Mouse (Mus musculus): Measurements from ENCODE around the gene Dnm2. TPM values are rescaled to one million over a fixed set of nuclear protein-coding genes. Genes with fewer than 3 reads are reported as not detected.
"Not testable (repeated sequence)": the region's sequence is repeated elsewhere in the genome, so short reads cannot be mapped to it uniquely, and the experiment has no call there.

Dnm2 gene
- total and polyA plus RNA-seq, 2 experiments from 2014 or later, result 58.6 to 80.4 TPM

DNA sequence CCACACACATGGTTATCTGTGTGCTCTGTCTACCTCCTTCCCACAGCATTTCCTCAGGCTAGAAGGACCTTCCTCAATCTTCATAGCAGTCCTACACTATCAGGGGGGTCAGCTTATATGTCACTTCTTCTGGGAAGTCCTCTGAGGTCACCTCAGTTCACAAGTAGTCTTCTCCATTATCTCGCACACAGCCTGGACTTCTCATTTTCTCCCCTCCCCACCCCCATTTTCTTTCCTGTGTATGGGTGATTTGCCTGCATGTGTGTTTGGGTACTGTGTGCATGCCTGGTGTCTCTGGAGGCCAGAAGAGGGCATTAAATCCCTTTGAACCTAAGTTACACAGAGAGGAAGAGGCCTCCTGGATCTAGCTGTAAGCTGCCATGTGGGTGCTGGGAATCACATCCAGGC is 103.2 kb downstream of the Dnm2 start:
- WGBS, result 68% methylated on average over 1 of the region's 1 CpGs
- Histone ChIP-seq H3K4me3 (ENCODE audit: low read length) (no peak overlapping the region), H3K4me1 (ENCODE audit: insufficient read depth, low read length) (no peaks in the 10 kb centered on the region), H3K36me3 (ENCODE audit: insufficient read depth, low read length) (no peaks in the 10 kb centered on the region), H3K9me3 (ENCODE audit: low read length) (no peaks in the 10 kb centered on the region), H3K27ac (no peak overlapping the region), H3K27me3 (ENCODE audit: insufficient read depth, low read length) (no peaks in the 10 kb centered on the region), H3K4me2 (ENCODE audit: low read depth, low read length) (no peak overlapping the region), H3K9ac (replicated peaks; ENCODE audit: low read length) (no peak overlapping the region)
- no peak for DNase-seq (ENCODE audit: low spot score)
- ATAC-seq, result no peak
- no peak for TF ChIP-seq CTCF (IDR thresholded peaks at IDR 0.05; ENCODE audit: low read depth)

DNA sequence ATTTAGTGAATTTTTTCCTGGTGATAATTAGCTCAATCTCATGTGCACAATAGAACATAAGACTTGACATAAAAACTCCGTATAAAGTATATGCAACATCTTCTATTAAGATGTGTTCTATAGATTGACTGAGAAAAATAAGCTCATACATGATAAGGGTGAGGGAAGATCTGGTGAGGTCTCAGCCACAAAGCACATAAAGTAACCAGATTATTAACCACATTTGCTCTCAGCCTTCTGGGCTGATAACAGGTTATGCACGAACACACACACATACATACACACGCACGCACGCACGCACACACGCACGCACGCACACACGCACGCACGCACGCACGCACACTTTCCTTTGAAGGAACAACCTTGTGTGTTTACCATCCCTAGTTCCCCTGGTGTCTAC is 111.8 kb downstream of the Dnm2 start:
- ATAC-seq (no peak), DNase-seq (ENCODE audit: low spot score) (no peak)
- no peak for TF ChIP-seq CTCF (IDR thresholded peaks at IDR 0.05; ENCODE audit: low read depth)
- no peak overlapping the region for H3K4me2 ChIP-seq (ENCODE audit: low read depth, low read length)
- no peaks in the 10 kb centered on the region for H3K9me3 ChIP-seq (ENCODE audit: low read length)
- H3K4me1 ChIP-seq (ENCODE audit: insufficient read depth, low read length), result no peaks in the 10 kb centered on the region
- no peaks in the 10 kb centered on the region for H3K27me3 ChIP-seq (ENCODE audit: insufficient read depth, low read length)
- no peaks in the 10 kb centered on the region for H3K36me3 ChIP-seq (ENCODE audit: insufficient read depth, low read length)
- WGBS, result 97% methylated on average over 14 of the region's 14 CpGs
- no peak overlapping the region for H3K4me3 ChIP-seq (ENCODE audit: low read length)
- H3K9ac ChIP-seq (replicated peaks; ENCODE audit: low read length), result no peak overlapping the region
- H3K27ac ChIP-seq, result no peak overlapping the region

DNA sequence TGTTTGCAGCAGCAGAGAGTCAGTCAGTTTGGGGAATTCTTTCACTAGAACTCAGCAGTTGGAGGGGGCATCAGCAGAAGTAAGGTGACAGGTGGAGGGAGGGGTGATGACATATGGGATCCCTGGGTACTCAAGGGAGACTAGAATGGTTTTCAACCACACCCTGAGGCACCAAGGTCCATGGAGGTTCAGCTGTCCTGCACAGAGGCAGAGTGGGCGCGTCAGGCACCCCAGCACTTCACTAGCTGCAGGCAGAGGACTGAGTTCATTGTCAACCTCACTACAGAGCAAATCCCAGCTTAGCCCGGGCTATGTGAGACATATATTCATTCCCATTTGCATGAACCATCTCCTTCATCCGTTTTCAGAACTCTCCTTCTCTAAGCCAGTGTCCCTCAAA is 112.3 kb downstream of the Dnm2 start:
- DNase-seq (ENCODE audit: low spot score) (no peak), ATAC-seq (no peak)
- no peak for TF ChIP-seq CTCF (IDR thresholded peaks at IDR 0.05; ENCODE audit: low read depth)
- H3K9me3 ChIP-seq (ENCODE audit: low read length), result no peaks in the 10 kb centered on the region
- no peaks in the 10 kb centered on the region for H3K4me1 ChIP-seq (ENCODE audit: insufficient read depth, low read length)
- H3K36me3 ChIP-seq (ENCODE audit: insufficient read depth, low read length), result no peaks in the 10 kb centered on the region
- H3K27ac ChIP-seq, result no peak overlapping the region
- no peak overlapping the region for H3K9ac ChIP-seq (replicated peaks; ENCODE audit: low read length)
- H3K4me3 ChIP-seq (ENCODE audit: low read length), result no peak overlapping the region
- 69% methylated on average over 4 of the region's 4 CpGs for WGBS
- no peak overlapping the region for H3K4me2 ChIP-seq (ENCODE audit: low read depth, low read length)
- no peaks in the 10 kb centered on the region for H3K27me3 ChIP-seq (ENCODE audit: insufficient read depth, low read length)

DNA sequence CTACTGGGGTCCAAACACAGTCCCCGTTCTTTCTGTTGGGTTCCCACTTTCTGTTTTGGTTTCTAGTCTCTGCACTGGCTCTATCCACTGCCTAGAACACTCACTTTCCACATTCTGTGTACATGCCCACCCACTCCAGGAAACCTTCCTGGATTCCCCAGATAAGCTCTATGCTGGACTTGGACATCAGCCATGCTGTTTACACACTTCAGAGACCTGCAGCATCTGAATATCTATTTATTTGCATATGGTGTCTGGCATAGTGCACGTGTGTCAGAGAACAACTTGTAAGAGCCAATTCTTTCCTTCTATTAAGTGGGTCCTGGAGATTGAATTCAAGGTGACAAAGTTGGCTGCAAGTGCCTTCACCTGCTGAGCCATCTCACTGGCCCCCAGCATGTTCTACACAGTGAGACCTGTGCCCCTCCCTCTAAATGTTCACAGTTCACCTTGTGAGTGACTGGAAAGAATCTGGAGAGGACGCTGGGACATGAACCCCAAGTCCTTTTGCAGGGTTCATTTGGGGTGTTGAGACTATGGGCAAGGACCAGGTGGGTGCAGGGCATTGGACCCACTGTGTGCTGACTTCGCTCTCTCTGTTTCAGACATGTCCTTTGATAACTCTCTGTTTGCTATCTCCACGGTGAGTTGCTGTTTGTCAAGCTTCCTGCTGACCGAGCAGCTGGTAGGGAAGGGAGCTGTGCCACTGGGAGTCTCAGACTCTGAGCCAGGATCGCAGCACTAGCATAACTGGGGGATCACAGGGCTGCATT is 115.5 kb downstream of the Dnm2 start:
- no peak overlapping the region for H3K4me2 ChIP-seq (ENCODE audit: low read depth, low read length)
- no peak for ATAC-seq
- DNase-seq (ENCODE audit: low spot score), result no peak
- no peak overlapping the region for H3K4me3 ChIP-seq (ENCODE audit: low read length)
- 65% methylated on average over 7 of the region's 7 CpGs for WGBS
- no peaks in the 10 kb centered on the region for H3K27me3 ChIP-seq (ENCODE audit: insufficient read depth, low read length)
- no peak for TF ChIP-seq CTCF (IDR thresholded peaks at IDR 0.05; ENCODE audit: low read depth)
- H3K36me3 ChIP-seq (ENCODE audit: insufficient read depth, low read length), result no peaks in the 10 kb centered on the region
- H3K9ac ChIP-seq (replicated peaks; ENCODE audit: low read length), result no peak overlapping the region
- no peak overlapping the region for H3K27ac ChIP-seq
- H3K9me3 ChIP-seq (ENCODE audit: low read length), result no peaks in the 10 kb centered on the region
- H3K4me1 ChIP-seq (ENCODE audit: insufficient read depth, low read length), result no peaks in the 10 kb centered on the region

DNA sequence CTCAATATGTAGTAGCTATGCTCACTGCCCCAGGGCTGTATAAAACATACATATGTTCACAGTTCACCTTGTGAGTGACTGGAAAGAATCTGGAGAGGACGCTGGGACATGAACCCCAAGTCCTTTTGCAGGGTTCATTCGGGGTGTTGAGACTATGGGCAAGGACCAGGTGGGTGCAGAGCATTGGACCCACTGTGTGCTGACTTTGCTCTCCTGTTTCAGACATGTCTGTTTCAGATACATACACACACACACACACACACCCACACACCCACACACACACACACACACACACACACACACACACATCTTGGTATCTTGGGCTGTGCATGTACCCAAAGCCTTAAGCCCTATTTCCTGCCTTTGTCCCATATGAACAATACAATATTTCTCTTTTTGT is 117.3 kb downstream of the Dnm2 start:
- not testable (repeated sequence) for H3K9me3 ChIP-seq (ENCODE audit: low read length); H3K27ac ChIP-seq; H3K27me3 ChIP-seq (ENCODE audit: insufficient read depth, low read length); ATAC-seq; H3K36me3 ChIP-seq (ENCODE audit: insufficient read depth, low read length); DNase-seq (ENCODE audit: low spot score); H3K4me1 ChIP-seq (ENCODE audit: insufficient read depth, low read length); H3K4me2 ChIP-seq (ENCODE audit: low read depth, low read length); H3K4me3 ChIP-seq (ENCODE audit: low read length); H3K9ac ChIP-seq (replicated peaks; ENCODE audit: low read length)
- WGBS, result 90% methylated on average over 2 of the region's 2 CpGs

DNA sequence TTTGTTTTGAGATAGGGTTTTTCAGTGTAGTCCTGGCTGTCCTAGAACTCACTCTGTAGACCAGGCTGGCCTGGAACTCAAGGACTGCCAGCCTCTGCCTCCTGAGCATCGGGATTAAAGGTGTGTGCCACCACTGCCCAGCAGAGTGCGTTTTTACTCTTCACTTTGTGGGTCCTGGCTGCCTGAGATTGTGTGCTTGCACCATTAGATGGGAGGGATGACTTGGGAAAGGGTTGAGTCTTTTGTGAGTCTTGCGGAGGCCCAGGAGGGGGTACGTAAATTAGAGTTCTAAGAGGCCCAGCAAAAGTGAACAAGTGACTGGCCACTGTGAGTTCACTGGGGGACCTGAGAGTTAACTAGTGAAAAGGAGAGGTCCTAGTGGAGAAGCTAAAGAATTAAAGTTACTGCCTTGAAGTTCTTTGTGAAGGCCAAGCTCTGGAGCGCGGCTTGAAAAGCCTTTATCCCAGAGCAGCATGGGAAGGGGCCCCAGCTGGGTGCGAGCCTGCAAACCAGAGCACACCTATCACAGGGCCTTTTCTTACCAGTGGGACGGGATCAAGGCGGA is 120.7 kb downstream of the Dnm2 start:
- DNase-seq (ENCODE audit: low spot score) (no peak), ATAC-seq (no peak; the same call in 1 of the 2 replicates)
- H3K27me3 ChIP-seq (ENCODE audit: insufficient read depth, low read length), result no peaks in the 10 kb centered on the region
- H3K36me3 ChIP-seq (ENCODE audit: insufficient read depth, low read length), result peaks cover 2% of the 10 kb centered on the region; the same call in 1 of the 2 replicates
- peak overlapping the region; percentile 90 for H3K4me2 ChIP-seq (ENCODE audit: low read depth, low read length)
- H3K27ac ChIP-seq, result peak overlapping the region; percentile 98
- H3K9me3 ChIP-seq (ENCODE audit: low read length), result no peaks in the 10 kb centered on the region
- WGBS, result 2% methylated on average over 9 of the region's 9 CpGs
- peak overlapping the region; percentile 80 for H3K4me3 ChIP-seq (ENCODE audit: low read length)
- peak overlapping the region; percentile 95; the same call in 1 of the 2 replicates for H3K9ac ChIP-seq (replicated peaks; ENCODE audit: low read length)
- H3K4me1 ChIP-seq (ENCODE audit: insufficient read depth, low read length), result peaks cover 10% of the 10 kb centered on the region
- no peak for TF ChIP-seq CTCF (IDR thresholded peaks at IDR 0.05; ENCODE audit: low read depth)

All from hindbrain, postnatal 0 days (tissue).